Mouse (Mus musculus) embryo, embryonic 10 days (tissue): ENCODE results near the gene Isy1.

ENCODE experiments used
- DNase-seq: peaks from one replicate; pipeline ENCODE4 v3.0.0-alpha.2; 2015; ENCODE audit warnings: low spot score

The Isy1 gene

DNA sequence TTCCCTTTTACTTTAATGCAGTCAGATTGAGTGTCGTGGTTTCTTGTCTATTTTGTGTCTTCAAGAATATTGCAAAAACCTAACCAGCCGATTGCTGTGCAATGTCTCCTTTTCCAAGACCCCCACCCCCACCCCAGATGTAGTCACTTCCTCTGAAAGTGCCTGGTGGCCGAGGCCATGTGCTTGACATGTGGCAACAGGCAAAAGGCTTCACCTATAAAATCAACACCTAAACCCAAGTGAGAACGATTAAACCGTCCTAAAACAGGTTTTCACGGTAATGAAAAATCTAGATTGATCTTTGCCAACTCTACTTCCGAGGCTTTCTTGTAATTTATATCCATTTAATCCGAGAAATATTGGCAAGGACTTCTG is 11.2 kb upstream of the Isy1 start:
- peak; percentile 63 for DNase-seq

- DNase-seq = no peak
Measured at GRCm38 (mm10) chr6:87846813-87847212, 8.2 kb upstream of the Isy1 start.

- DNase-seq = no peak
Measured at GRCm38 (mm10) chr6:87845031-87845695, 6.6 kb upstream of the Isy1 start.

DNA sequence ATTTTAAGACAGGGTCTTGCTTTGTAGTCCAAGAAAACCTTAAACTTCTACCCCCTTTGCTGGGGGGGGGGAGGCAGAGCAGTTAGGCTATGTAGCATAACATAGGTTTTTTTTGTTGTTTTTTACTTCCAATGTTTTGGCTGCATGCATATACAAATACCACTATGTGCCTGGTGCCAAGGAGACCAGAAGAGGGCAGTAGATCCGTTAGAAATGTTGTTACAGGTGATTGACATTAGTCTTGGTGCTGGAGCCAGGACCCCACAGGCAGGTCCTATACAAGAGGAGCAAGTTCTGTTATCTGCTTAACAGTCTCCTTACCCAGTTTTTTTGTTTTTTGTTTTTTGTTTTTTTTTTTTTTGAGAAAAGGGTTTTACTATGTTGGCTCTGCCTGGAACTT is 3.7 kb upstream of the Isy1 start:
- DNase-seq = peak; percentile 42

DNA sequence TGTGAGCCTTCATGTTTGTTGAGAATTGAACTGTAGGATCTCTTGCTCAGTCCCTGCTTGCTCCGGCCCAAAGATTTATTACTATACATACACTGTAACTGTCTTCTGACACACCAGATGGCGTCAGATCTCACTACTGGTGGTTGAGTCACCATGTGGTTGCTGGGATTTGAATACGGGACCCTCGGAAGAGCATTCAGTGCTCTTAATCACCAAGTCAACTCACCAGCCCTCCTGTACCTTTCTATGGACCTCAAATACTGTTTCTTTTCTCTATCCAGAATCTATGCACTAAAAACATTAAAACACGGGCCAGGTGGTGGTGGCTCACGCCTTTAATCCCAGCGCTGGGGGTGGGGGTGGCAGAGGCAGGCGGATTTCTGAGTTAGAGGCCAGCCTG is 3.0 kb upstream of the Isy1 start:
- no peak for DNase-seq

DNA sequence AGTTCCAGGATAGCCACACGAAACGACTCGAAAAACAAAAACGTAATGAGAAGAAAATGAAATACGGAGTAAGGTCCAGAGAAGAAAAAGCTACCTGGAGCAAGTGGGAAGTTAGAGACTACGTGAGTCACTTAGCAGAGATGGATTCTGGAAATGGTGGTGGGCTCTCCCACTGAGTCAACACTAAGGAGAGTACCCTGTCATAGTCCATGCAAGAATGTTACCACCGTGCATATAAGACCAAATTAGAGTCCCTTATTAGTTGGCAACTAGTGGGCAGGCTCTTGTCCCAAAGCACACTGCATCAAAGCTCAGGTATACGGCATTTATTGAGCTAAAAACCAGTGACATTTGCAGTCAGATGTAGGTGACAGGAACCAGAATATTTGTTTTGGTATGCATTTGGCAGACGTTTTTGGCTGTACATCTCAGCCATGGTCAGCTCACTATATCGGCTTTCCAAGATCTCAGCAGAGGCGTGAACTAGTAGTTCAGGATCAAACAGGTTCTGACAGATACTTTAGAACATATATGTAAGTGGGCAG is 1.3 kb upstream of the Isy1 start:
- no peak for DNase-seq

GRCm38 (mm10) chr6:87835695-87836094 is 2.9 kb downstream of the Isy1 start, which contains the start of gene Gm45140:
TSS of gene Gm45140 (minus strand) at chr6:87835795.
- DNase-seq = no peak

- no peak for DNase-seq
Measured at GRCm38 (mm10) chr6:87820366-87820765, 18.2 kb downstream of the Isy1 start.

DNA sequence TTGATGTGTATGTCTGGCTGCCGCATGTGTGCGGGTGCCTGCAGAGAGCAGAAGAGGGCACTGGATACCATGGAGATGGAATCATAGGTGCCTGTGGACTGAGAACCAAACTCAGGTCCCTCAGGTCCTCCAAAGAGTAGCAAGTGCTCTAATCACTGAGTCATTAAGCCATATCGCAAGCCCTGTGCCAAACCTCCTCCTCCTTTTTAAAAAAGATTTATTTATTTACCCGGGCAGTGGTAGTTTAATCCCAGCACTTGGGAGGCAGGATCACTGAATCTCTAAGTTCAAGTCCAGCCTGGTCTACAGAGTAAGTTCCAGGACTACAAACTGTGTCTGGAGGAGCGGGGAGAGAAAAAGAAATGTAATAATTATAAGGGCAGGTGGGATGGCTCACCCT is 24.1 kb downstream of the Isy1 start:
- DNase-seq = no peak

GRCm38 (mm10) chr6:87812656-87813055 is 25.9 kb downstream of the Isy1 start:
- DNase-seq = no peak

- peak; percentile 91 for DNase-seq
Measured at GRCm38 (mm10) chr6:87811675-87812338, 26.8 kb downstream of the Isy1 start, which contains the start of gene Rab43. TSS of gene Rab43 (minus strand) at chr6:87812164.

GRCm38 (mm10) chr6:87810713-87811669 is 27.6 kb downstream of the Isy1 start:
- peak; percentile 54 for DNase-seq

DNA sequence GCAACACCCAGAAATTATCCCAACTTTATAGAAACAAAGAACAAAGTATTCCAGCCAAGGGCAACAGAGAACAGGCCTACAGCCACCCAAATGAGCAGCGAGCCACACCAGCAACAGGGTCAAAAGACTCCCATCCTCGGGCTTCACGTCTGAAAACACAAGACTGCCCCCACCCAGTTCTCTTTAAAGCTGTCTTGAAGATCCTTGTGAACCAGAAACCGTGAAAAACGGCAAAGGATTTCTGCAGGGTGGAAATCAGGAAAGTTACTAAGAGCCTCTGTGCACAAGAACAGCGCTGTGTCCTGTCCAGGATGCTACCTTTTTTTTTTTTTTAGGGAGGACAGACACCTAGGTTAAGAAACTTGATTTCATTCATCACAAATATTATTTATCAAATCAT is 28.3 kb downstream of the Isy1 start:
- no peak for DNase-seq

DNA sequence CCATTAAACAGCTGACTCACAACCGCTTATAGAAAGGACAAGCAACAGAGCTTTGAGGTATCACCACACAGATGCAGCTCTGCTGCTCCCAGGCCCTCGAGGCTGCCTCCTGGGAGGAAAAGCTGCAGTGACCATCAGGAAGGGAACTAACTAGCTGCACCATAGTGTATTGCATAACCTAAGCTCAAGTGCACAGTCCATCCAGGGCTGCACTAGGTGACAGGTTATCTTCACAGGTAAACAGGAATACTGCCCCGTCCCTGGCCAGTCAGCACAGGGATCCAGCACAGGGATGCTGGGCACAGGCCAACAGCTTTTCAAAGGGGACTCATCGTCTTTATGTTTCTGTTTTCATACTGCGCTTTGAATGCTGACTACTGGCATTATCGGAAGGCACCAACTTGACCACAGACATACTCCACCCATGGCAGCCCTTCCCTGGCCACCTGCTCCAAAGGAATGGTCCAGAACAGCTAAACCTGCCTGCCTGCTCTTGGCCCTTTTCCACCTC is 28.9 kb downstream of the Isy1 start:
- no peak for DNase-seq

GRCm38 (mm10) chr6:87809144-87809543 is 29.5 kb downstream of the Isy1 start:
- no peak for DNase-seq

GRCm38 (mm10) chr6:87808521-87808920 is 30.1 kb downstream of the Isy1 start:
- DNase-seq = no peak

DNA sequence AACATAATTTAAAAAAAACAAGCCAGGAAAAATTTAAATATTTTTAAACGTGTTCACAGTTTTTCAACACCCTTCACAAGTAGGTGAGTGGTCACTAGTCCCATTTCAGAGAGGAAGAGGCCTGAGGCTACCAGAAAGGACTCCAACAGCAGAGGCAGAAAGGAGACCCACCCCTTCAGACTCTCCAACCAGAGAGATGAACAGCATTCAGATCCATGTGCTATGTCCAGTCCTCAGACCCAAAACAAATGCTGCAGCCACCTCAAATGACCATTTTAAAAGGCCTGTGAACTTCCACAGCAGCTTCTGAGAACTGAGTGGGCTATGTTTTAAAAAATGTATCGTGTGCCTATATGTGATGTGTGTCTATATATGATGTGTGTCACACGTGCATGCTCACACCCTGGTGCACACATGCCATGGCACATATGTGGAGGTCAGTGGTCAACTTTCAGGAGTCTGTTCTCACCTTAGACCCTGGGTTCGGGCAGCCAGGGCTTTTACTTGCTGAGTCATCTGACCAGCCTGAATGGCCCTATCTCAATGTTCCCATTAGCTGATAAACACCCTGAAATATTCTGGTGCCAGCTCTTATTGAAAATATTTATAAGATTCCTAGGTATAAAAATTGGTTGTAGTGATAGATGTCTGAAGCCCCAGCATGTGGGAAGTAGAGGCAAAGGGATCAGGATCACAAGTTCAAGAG is 30.7 kb downstream of the Isy1 start:
- no peak for DNase-seq

GRCm38 (mm10) chr6:87806857-87807256 is 31.7 kb downstream of the Isy1 start:
- DNase-seq = no peak

GRCm38 (mm10) chr6:87806028-87806427 is 32.6 kb downstream of the Isy1 start:
- no peak for DNase-seq

- DNase-seq = no peak
Measured at GRCm38 (mm10) chr6:87805448-87805847, 33.1 kb downstream of the Isy1 start.

DNA sequence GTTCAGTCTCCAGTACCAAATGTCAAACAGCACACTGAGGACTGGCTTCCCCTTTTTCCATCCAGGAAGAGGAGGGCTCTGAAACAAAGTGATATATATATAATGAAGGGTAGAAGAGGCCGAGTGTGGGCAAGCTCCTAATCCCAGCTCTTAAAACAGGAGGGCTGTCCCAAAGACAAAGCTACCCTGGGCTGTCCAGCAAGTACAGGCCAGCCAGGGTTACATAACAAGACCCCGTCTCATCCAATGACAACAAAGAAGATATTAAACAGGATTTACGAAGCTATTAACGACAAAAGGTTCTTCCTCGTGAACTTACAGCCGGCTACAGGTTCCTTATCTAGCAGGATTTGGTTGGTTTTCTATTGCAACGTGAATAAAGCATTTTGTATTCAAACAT is 33.7 kb downstream of the Isy1 start:
- DNase-seq = no peak

DNA sequence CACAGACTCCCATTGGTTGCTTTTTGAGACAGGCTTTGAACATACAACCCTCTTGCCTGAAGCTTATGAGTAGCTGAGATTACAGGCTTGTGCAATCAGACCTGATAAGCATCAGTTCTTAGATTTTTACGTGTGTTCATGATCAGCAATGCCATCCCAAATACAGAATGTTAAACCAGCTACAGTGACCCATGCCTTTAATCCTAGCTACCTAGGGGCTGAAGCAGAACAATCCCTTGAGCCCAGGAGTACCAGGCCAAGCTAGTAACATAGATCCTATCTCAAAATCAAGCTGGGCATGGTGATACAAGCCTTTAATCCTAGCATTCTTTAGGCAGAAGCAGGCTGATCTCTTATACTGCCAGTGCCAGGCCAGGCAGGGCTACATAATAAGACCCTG is 34.6 kb downstream of the Isy1 start:
- no peak for DNase-seq
